Mouse (Mus musculus) MEL (cell line): Measurements from ENCODE around the gene Pde6b. TPM values are rescaled to one million over a fixed set of nuclear protein-coding genes. Genes with fewer than 3 reads are reported as not detected.

ENCODE experiments used
- DNase-seq: peaks from one replicate; pipeline ENCODE4 v3.0.0; 2011; ENCODE audit warnings: low read depth, low spot score
- H3K27ac ChIP-seq: 2 replicates; pipeline ENCODE4 v1.5.1; 2012; ENCODE audit warnings: low read depth, mild to moderate bottlenecking, control low read depth, low read length, moderate library complexity; ENCODE audit not compliant: control insufficient read depth
- H3K27me3 ChIP-seq, 2 experiments: fragments of 150-350 bp in 1 of 2; sonication (generic) in 1 of 2; 2 replicates each; pipeline ENCODE4 v1.6.1; 2012; ENCODE audit warnings: low read length in 2 of 2, mild to moderate bottlenecking in 2 of 2, improper control_type of control experiment in 1 of 2, moderate library complexity in 1 of 2; ENCODE audit not compliant: insufficient read depth in 2 of 2, control insufficient read depth in 1 of 2
- H3K36me3 ChIP-seq, 2 experiments: 2 replicates each; pipeline ENCODE4 v1.6.1; 2012 to 2014; ENCODE audit warnings: low read length in 2 of 2, improper control_type of control experiment in 1 of 2, inconsistent platforms in 1 of 2, mild to moderate bottlenecking in 1 of 2; ENCODE audit not compliant: insufficient read depth in 2 of 2, control insufficient read depth in 1 of 2
- H3K4me1 ChIP-seq, 2 experiments: fragments of 150-350 bp in 1 of 2; sonication (generic) in 1 of 2; 2 replicates each; pipeline ENCODE4 v1.6.1; 2012; ENCODE audit warnings: low read length in 2 of 2, improper control_type of control experiment in 1 of 2, mild to moderate bottlenecking in 1 of 2; ENCODE audit not compliant: insufficient read depth in 2 of 2, control insufficient read depth in 1 of 2
- H3K4me3 ChIP-seq, 2 experiments: fragments of 150-350 bp in 1 of 2; sonication (generic) in 1 of 2; 2 replicates each; pipeline ENCODE4 v1.5.1; 2012; ENCODE audit warnings: low read depth in 2 of 2, low read length in 2 of 2, mild to moderate bottlenecking in 2 of 2, moderate library complexity in 2 of 2, control low read depth in 1 of 2, improper control_type of control experiment in 1 of 2; ENCODE audit not compliant: control insufficient read depth in 1 of 2, insufficient read depth in 1 of 2
- H3K79me2 ChIP-seq: 2 replicates; pipeline ENCODE4 v1.6.1; 2012; ENCODE audit warnings: mild to moderate bottlenecking, low read length, moderate library complexity; ENCODE audit not compliant: control insufficient read depth, poor library complexity, insufficient read depth
- H3K9ac ChIP-seq: 2 replicates; pipeline ENCODE4 v1.6.1; 2012; ENCODE audit warnings: low read depth, mild to moderate bottlenecking, control low read depth, low read length, moderate library complexity; ENCODE audit not compliant: control insufficient read depth, poor library complexity, severe bottlenecking
- H3K9me3 ChIP-seq: fragments of 150-350 bp; sonication (generic); replicated peaks from 2 replicates; pipeline ENCODE4 v1.6.1; 2012; ENCODE audit warnings: mild to moderate bottlenecking, low read length, improper control_type of control experiment, moderate library complexity; ENCODE audit not compliant: insufficient read depth
- BHLHE40 ChIP-seq: IDR thresholded peaks from 2 replicates; pipeline ENCODE4 v1.6.1; 2012; ENCODE audit warnings: low read depth, mild to moderate bottlenecking, inconsistent platforms, low read length, improper control_type of control experiment, borderline replicate concordance
- CHD1 ChIP-seq: IDR thresholded peaks from 2 replicates; pipeline ENCODE4 v1.6.1; 2012; ENCODE audit warnings: low read depth, mild to moderate bottlenecking, inconsistent platforms, low read length, improper control_type of control experiment
- E2F4 ChIP-seq: IDR thresholded peaks from 2 replicates; pipeline ENCODE4 v1.6.1; 2011; ENCODE audit warnings: low read depth, low read length, improper control_type of control experiment, borderline replicate concordance
- ELF1 ChIP-seq: IDR thresholded peaks from 2 replicates; pipeline ENCODE4 v1.6.1; 2014; ENCODE audit warnings: low read depth, mild to moderate bottlenecking, inconsistent platforms, low read length, improper control_type of control experiment, moderate library complexity
- EP300 ChIP-seq, 2 experiments: IDR thresholded peaks; 2 replicates each; pipeline ENCODE4 v1.6.1; 2011; ENCODE audit warnings: improper control_type of control experiment in 2 of 2, low read length in 2 of 2, low read depth in 1 of 2, mild to moderate bottlenecking in 1 of 2
- ETS1 ChIP-seq: IDR thresholded peaks from 2 replicates; pipeline ENCODE4 v1.6.1; 2012; ENCODE audit warnings: low read depth, mild to moderate bottlenecking, inconsistent platforms, low read length, improper control_type of control experiment, moderate library complexity
- GATA1 ChIP-seq: IDR thresholded peaks from 2 replicates; pipeline ENCODE4 v1.6.1; 2011; ENCODE audit warnings: low read depth, low read length, improper control_type of control experiment
- HCFC1 ChIP-seq: IDR thresholded peaks from 2 replicates; pipeline ENCODE4 v1.6.1; 2012; ENCODE audit warnings: low read depth, mild to moderate bottlenecking, inconsistent platforms, low read length, improper control_type of control experiment, moderate library complexity
- JUND ChIP-seq: IDR thresholded peaks from 2 replicates; pipeline ENCODE4 v1.6.1; 2011; ENCODE audit warnings: low read depth, mild to moderate bottlenecking, improper control_type of control experiment, low read length
- KAT2A ChIP-seq: conservative IDR thresholded peaks from 2 replicates; pipeline ENCODE4 v1.6.1; 2012; ENCODE audit warnings: low read depth, low read length, improper control_type of control experiment, inconsistent platforms
- MAX ChIP-seq: IDR thresholded peaks from 2 replicates; pipeline ENCODE4 v1.6.1; 2011; ENCODE audit warnings: low read length, improper control_type of control experiment
- MAZ ChIP-seq: IDR thresholded peaks from 2 replicates; pipeline ENCODE4 v1.6.1; 2012; ENCODE audit warnings: low read depth, mild to moderate bottlenecking, inconsistent platforms, low read length, improper control_type of control experiment
- MXI1 ChIP-seq: IDR thresholded peaks from 2 replicates; pipeline ENCODE4 v1.6.1; 2011; ENCODE audit warnings: mild to moderate bottlenecking, low read depth, low read length, improper control_type of control experiment
- NELFE ChIP-seq: IDR thresholded peaks from 2 replicates; pipeline ENCODE4 v1.6.1; 2011; ENCODE audit warnings: low read depth, low read length, improper control_type of control experiment
- POLR2A ChIP-seq, 2 experiments: IDR thresholded peaks; 2 replicates each; pipeline ENCODE4 v1.6.1; 2011 to 2012; ENCODE audit warnings: low read length in 2 of 2, mild to moderate bottlenecking in 2 of 2, control low read depth in 1 of 2, improper control_type of control experiment in 1 of 2, low read depth in 1 of 2, moderate library complexity in 1 of 2; ENCODE audit not compliant: control insufficient read depth in 1 of 2, insufficient read depth in 1 of 2, poor library complexity in 1 of 2
- POLR2AphosphoS2 ChIP-seq: IDR thresholded peaks from 2 replicates; pipeline ENCODE4 v1.6.1; 2011; ENCODE audit warnings: low read length, improper control_type of control experiment
- RAD21 ChIP-seq: IDR thresholded peaks from 2 replicates; pipeline ENCODE4 v1.6.1; 2011; ENCODE audit warnings: mild to moderate bottlenecking, low read depth, low read length, improper control_type of control experiment
- RCOR1 ChIP-seq: IDR thresholded peaks from 2 replicates; pipeline ENCODE4 v1.6.1; 2012; ENCODE audit warnings: low read depth, mild to moderate bottlenecking, inconsistent platforms, low read length, improper control_type of control experiment
- SIN3A ChIP-seq: IDR thresholded peaks from 2 replicates; pipeline ENCODE4 v1.6.1; 2012; ENCODE audit warnings: low read length, improper control_type of control experiment, inconsistent platforms
- SMC3 ChIP-seq: IDR thresholded peaks from 2 replicates; pipeline ENCODE4 v1.6.1; 2011; ENCODE audit warnings: low read depth, low read length, improper control_type of control experiment
- TAL1 ChIP-seq: IDR thresholded peaks from 2 replicates; pipeline ENCODE4 v1.6.1; 2012; ENCODE audit warnings: mild to moderate bottlenecking, inconsistent platforms, low read length, moderate library complexity, mixed read lengths
- TBP ChIP-seq: IDR thresholded peaks from 2 replicates; pipeline ENCODE4 v1.8.0; 2011; ENCODE audit warnings: low read depth, low read length, improper control_type of control experiment
- TCF12 ChIP-seq: IDR thresholded peaks from 2 replicates; pipeline ENCODE4 v1.6.1; 2014; ENCODE audit warnings: low read depth, mild to moderate bottlenecking, inconsistent platforms, low read length, improper control_type of control experiment, moderate library complexity
- UBTF ChIP-seq: IDR thresholded peaks from 2 replicates; pipeline ENCODE4 v1.6.1; 2012; ENCODE audit warnings: low read depth, mild to moderate bottlenecking, inconsistent platforms, low read length, improper control_type of control experiment, moderate library complexity, borderline replicate concordance; ENCODE audit not compliant: insufficient read depth
- USF2 ChIP-seq, 2 experiments: IDR thresholded peaks; 2 replicates each; pipeline ENCODE4 v1.6.1; 2011 to 2012; ENCODE audit warnings: improper control_type of control experiment in 2 of 2, low read length in 2 of 2, borderline replicate concordance in 1 of 2, inconsistent platforms in 1 of 2, low read depth in 1 of 2, mild to moderate bottlenecking in 1 of 2; ENCODE audit not compliant: insufficient read depth in 1 of 2
- ZC3H11A ChIP-seq: IDR thresholded peaks from 2 replicates; pipeline ENCODE4 v1.6.1; 2012; ENCODE audit warnings: low read depth, mild to moderate bottlenecking, inconsistent platforms, low read length, improper control_type of control experiment
- ZMIZ1 ChIP-seq: IDR thresholded peaks from 2 replicates; pipeline ENCODE4 v1.6.1; 2012; ENCODE audit warnings: low read depth, mild to moderate bottlenecking, inconsistent platforms, low read length, improper control_type of control experiment, moderate library complexity
- ZNF384 ChIP-seq: IDR thresholded peaks from 2 replicates; pipeline ENCODE4 v1.6.1; 2012; ENCODE audit warnings: low read depth, mild to moderate bottlenecking, inconsistent platforms, low read length, improper control_type of control experiment
- polyA plus RNA-seq, 2 experiments: library from polyadenylated mRNA; stranded (reverse) in 1 of 2; unstranded in 1 of 2; fragments of >175 nt in 1 of 2; fragments of >200 nt in 1 of 2; gene quantifications; 2 replicates each; pipeline versions ENCODE4 v1.2.1 to v1.2.4; 2012; ENCODE audit warnings: low replicate concordance in 2 of 2, low read depth in 1 of 2; ENCODE audit not compliant: insufficient read length in 2 of 2, insufficient read depth in 1 of 2, missing spikeins in 1 of 2
- total RNA-seq: library from RNA; depleted of rRNA; stranded (reverse); fragments of 300-350 nt; gene quantifications from 2 replicates; pipeline ENCODE4 v1.2.3, GENCODE M21; 2012

The Pde6b gene
- total and polyA plus RNA-seq, 3 experiments: 0.07 to 0.12 TPM; not detected in 1

- Histone ChIP-seq H3K9ac (no peak overlapping the region), H3K36me3 (no peaks in the 10 kb centered on the region; a peak in 1 of 4 replicates), H3K79me2 (no peaks in the 10 kb centered on the region)
- TF ChIP-seq MAZ (no peak), BHLHE40 (no peak), MAX (no peak), EP300 (IDR thresholded peaks at IDR 0.05; ENCODE audit: low read depth in 1 of 2, low read length in 2 of 2) (peak; percentile 42 to 45; a peak in 2 of 4 replicates), NELFE (no peak), USF2 (IDR thresholded peaks at IDR 0.05; ENCODE audit: borderline replicate concordance in 1 of 2, insufficient read depth in 1 of 2, low read depth in 1 of 2, low read length in 2 of 2) (no peak), RAD21 (no peak), POLR2AphosphoS2 (no peak), ZNF384 (no peak), JUND (no peak), ZMIZ1 (no peak), MXI1 (no peak), GATA1 (0 out of 2 replicates have a peak, but pooled peaks have one; percentile 12), ELF1 (no peak), ETS1 (0 out of 2 replicates have a peak, but pooled peaks have one; percentile 16), KAT2A (no peak), HCFC1 (no peak), CHD1 (no peak), UBTF (no peak), SMC3 (no peak), TAL1 (peak; percentile 59), SIN3A (no peak), E2F4 (no peak), TBP (no peak), ZC3H11A (no peak), POLR2A (IDR thresholded peaks at IDR 0.05; ENCODE audit: control insufficient read depth in 1 of 2, insufficient read depth in 1 of 2, low read depth in 1 of 2, low read length in 2 of 2, poor library complexity in 1 of 2) (no peak), TCF12 (peak; percentile 62; the same call in 1 of the 2 replicates), RCOR1 (no peak)
- TF ChIP-seq, all 39 proteins: peak for 5
- DNase-seq: peak; percentile 64
- Histone ChIP-seq H3K27ac (no peak overlapping the region), H3K4me3 (no peak overlapping the region), H3K4me1 (peaks cover 0 to 3% of the 10 kb centered on the region in 2 experiments; a peak in 1 of 4 replicates), H3K9me3 (no peaks in the 10 kb centered on the region), H3K27me3 (no peaks in the 10 kb centered on the region)
Measured at GRCm38 (mm10) chr5:108376059-108376458, 12.1 kb upstream of the Pde6b start.
